ENCODE assay signal across 8 mouse cellular contexts in the genomic region with DNA sequence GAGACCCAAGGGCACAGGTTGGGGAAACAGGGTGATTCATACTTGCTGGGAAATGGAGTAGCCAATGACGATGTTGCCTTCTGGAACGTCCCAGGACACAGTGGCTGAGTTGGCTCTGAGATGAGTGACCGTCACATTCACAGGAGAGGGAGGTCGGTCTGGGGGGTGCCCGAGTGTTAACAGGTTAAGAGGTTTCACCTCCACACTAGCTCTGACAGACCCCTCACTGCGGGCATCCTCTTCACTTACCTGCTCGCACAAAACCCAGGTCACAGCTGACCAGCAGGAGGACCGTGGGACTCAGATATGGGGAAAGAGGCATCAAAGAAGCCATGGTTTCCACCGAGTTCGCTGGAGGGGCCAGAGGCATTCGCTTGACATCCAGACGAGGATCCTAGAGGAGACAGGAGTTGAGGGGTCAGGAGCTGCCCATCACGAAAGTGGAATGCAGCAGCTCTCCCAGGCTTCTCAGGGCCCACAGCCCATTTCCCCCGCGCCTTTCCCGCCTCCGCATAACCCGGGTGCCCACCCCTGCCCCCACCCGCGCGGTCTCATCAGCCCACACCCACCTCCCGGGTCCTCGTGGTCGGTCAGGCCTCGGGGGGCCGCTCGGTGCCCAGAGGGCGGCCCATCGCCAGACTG. TPM values are rescaled to one million over a fixed set of nuclear protein-coding genes. Genes with fewer than 3 reads are reported as not detected.
A peak's percentile ranks its signal among the peaks of the same experiment; 100 is the strongest.
DNase-seq lines count a peak whose midpoint lies in the region; ATAC-seq and TF ChIP-seq lines count a peak whose summit lies in the region.

No protein-coding gene starts in this region.

- no peak; the same call in 1 of the 2 replicates for TF ChIP-seq CTCF in left cerebral cortex, adult 2 months (IDR thresholded peaks at IDR 0.05)

- H3K36me3 ChIP-seq in forebrain, embryonic 14.5 days (ENCODE audit: control insufficient read depth, insufficient read depth, low read length): peaks cover 17% of the 10 kb centered on the region
- peaks cover 2% of the 10 kb centered on the region; the same call in 1 of the 2 replicates for H3K36me3 ChIP-seq in liver, embryonic 13.5 days

- no peaks in the 10 kb centered on the region for H3K27me3 ChIP-seq in forebrain, embryonic 14.5 days (replicated peaks; ENCODE audit: control insufficient read depth, insufficient read depth, low read length)
- peaks cover 54% of the 10 kb centered on the region for H3K27me3 ChIP-seq in liver, embryonic 13.5 days

- intact Hi-C loops in left cerebral cortex, adult 2 months (cut with DNase I): loop anchor here (2.0 kb wide), 1 partner anchor 54 kb away; a partner anchor contains a TSS
- intact Hi-C loops in left cerebral cortex, postnatal 14 days (cut with DNase I): loop anchor here (5.0 kb wide), 1 partner anchor 157 kb away; a partner anchor contains a TSS

- DNase-seq in left cerebral cortex, adult 2 months (ENCODE audit: extremely low spot score in 1 of 2, low spot score in 2 of 2): no peak
- no peak for DNase-seq in left cerebral cortex, postnatal 14 days (ENCODE audit: low spot score in 2 of 2)
- peak; percentile 25 to 43 for DNase-seq in cerebellum, adult 18-20 months
- no peak for DNase-seq in forebrain, embryonic 14.5 days (ENCODE audit: low spot score)
- DNase-seq in liver, embryonic 13.5 days: no peak
- DNase-seq in gastrocnemius, adult 18-20 months (ENCODE audit: low spot score): no peak
- no peak for DNase-seq in yolk sac, embryonic 10.5 days (ENCODE audit: low spot score)
- no peak for DNase-seq in urinary bladder, postnatal 10 days (ENCODE audit: low spot score)

- 4% methylated on average over 27 of the region's 29 CpGs for WGBS in forebrain, embryonic 14.5 days
- 10% methylated on average over 29 of the region's 29 CpGs for WGBS in liver, embryonic 13.5 days (ENCODE audit: insufficient replicate concordance)

- H3K4me2 ChIP-seq in forebrain, embryonic 14.5 days (ENCODE audit: low read length): peak overlapping the region; percentile 72
- H3K4me2 ChIP-seq in liver, embryonic 13.5 days: peak overlapping the region; percentile 78

- H3K9me3 ChIP-seq in forebrain, embryonic 14.5 days (replicated peaks; ENCODE audit: control insufficient read depth, low read length): no peaks in the 10 kb centered on the region
- no peaks in the 10 kb centered on the region for H3K9me3 ChIP-seq in liver, embryonic 13.5 days (replicated peaks)

- H3K27ac ChIP-seq in left cerebral cortex, adult 2 months: peak overlapping the region; percentile 79
- H3K27ac ChIP-seq in forebrain, embryonic 14.5 days (ENCODE audit: low read depth, low read length): peak overlapping the region; percentile 55
- no peak overlapping the region for H3K27ac ChIP-seq in liver, embryonic 13.5 days

- peak; percentile 37 for ATAC-seq in forebrain, embryonic 14.5 days
- ATAC-seq in liver, embryonic 13.5 days (ENCODE audit: low read depth): no peak

- H3K4me1 ChIP-seq in forebrain, embryonic 14.5 days (ENCODE audit: control insufficient read depth, insufficient read depth, low read length): peaks cover 13% of the 10 kb centered on the region
- peaks cover 33% of the 10 kb centered on the region for H3K4me1 ChIP-seq in liver, embryonic 13.5 days (replicated peaks)

- H3K4me3 ChIP-seq in left cerebral cortex, adult 2 months: peak overlapping the region; percentile 83
- peak overlapping the region; percentile 88 for H3K4me3 ChIP-seq in forebrain, embryonic 14.5 days (ENCODE audit: low read depth, low read length)
- H3K4me3 ChIP-seq in liver, embryonic 13.5 days (replicated peaks): peak overlapping the region; percentile 63

- H3K9ac ChIP-seq in forebrain, embryonic 14.5 days (ENCODE audit: low read length): peak overlapping the region; percentile 98
- H3K9ac ChIP-seq in liver, embryonic 13.5 days: peak overlapping the region; percentile 70

RNA-seq across cellular contexts. Expression of a gene that starts 0.8 kb away (rescaled TPM):
- 100 to 1,000 TPM; 147 to 157 TPM for total RNA-seq in left cerebral cortex, adult 2 months (2021)
- 100 to 1,000 TPM; 124 to 147 TPM for total RNA-seq in left cerebral cortex, postnatal 14 days (2021)
- polyA plus RNA-seq in forebrain, embryonic 14.5 days (2014; fragmentation: Nextera tagmentation; extraction: Ambion mirVana): 68.0 and 72.6 TPM in 2 replicates
- 5.8 and 6.7 TPM in 2 replicates for polyA plus RNA-seq in liver, embryonic 13.5 days (2015; fragmentation: Nextera tagmentation; extraction: Ambion mirVana)
- total RNA-seq in gastrocnemius, adult 18-20 months (2021): 1 to 10 TPM; 1.5 to 1.6 TPM

RNA-seq across cellular contexts. Expression of a gene that starts 2.2 kb away (rescaled TPM):
- not detected for total RNA-seq in left cerebral cortex, adult 2 months (2021)
- total RNA-seq in left cerebral cortex, postnatal 14 days (2021): under 1 TPM; 0.11 to 0.30 TPM
- polyA plus RNA-seq in forebrain, embryonic 14.5 days (2014; fragmentation: Nextera tagmentation; extraction: Ambion mirVana): not detected in 2 replicates
- 10.8 and 13.8 TPM in 2 replicates for polyA plus RNA-seq in liver, embryonic 13.5 days (2015; fragmentation: Nextera tagmentation; extraction: Ambion mirVana)
- total RNA-seq in gastrocnemius, adult 18-20 months (2021): not detected

RNA-seq across cellular contexts. Expression of a gene that starts 4.2 kb away (rescaled TPM):
- 100 to 1,000 TPM; 106 to 107 TPM for total RNA-seq in left cerebral cortex, adult 2 months (2021)
- total RNA-seq in left cerebral cortex, postnatal 14 days (2021): 10 to 100 TPM; 82.8 to 93.9 TPM
- polyA plus RNA-seq in forebrain, embryonic 14.5 days (2014; fragmentation: Nextera tagmentation; extraction: Ambion mirVana): 24.0 and 29.7 TPM in 2 replicates
- polyA plus RNA-seq in liver, embryonic 13.5 days (2015; fragmentation: Nextera tagmentation; extraction: Ambion mirVana): 4.4 and 6.7 TPM in 2 replicates
- 10 to 100 TPM; 26.2 to 26.9 TPM for total RNA-seq in gastrocnemius, adult 18-20 months (2021)

RNA-seq across cellular contexts. Expression of a gene that starts 43.6 kb away (rescaled TPM):
- total RNA-seq in left cerebral cortex, adult 2 months (2021): 1 to 10 TPM; 3.2 to 3.6 TPM
- total RNA-seq in left cerebral cortex, postnatal 14 days (2021): 1 to 10 TPM; 1.6 to 2.0 TPM
- 2.0 and 2.8 TPM in 2 replicates for polyA plus RNA-seq in forebrain, embryonic 14.5 days (2014; fragmentation: Nextera tagmentation; extraction: Ambion mirVana)
- 3.4 and 4.4 TPM in 2 replicates for polyA plus RNA-seq in liver, embryonic 13.5 days (2015; fragmentation: Nextera tagmentation; extraction: Ambion mirVana)
- total RNA-seq in gastrocnemius, adult 18-20 months (2021): 1 to 10 TPM; 1.9 to 2.1 TPM

RNA-seq across cellular contexts. Expression of a gene that starts 54.1 kb away (rescaled TPM):
- total RNA-seq in left cerebral cortex, adult 2 months (2021): not detected
- not detected for total RNA-seq in left cerebral cortex, postnatal 14 days (2021)
- polyA plus RNA-seq in forebrain, embryonic 14.5 days (2014; fragmentation: Nextera tagmentation; extraction: Ambion mirVana): 0.47 and 1.2 TPM in 2 replicates
- not detected in 2 replicates for polyA plus RNA-seq in liver, embryonic 13.5 days (2015; fragmentation: Nextera tagmentation; extraction: Ambion mirVana)
- total RNA-seq in gastrocnemius, adult 18-20 months (2021): not detected

Comparison
In these comparisons a context has a peak if more than half of its experiments do, and no peak if none do; other contexts are left out.
1. DNase-seq: peak in cerebellum, adult 18-20 months (2 of 2); none in left cerebral cortex, adult 2 months (0 of 2), left cerebral cortex, postnatal 14 days (0 of 2), forebrain, embryonic 14.5 days (single experiment), liver, embryonic 13.5 days (single experiment), gastrocnemius, adult 18-20 months (single experiment), yolk sac, embryonic 10.5 days (single experiment) and urinary bladder, postnatal 10 days (single experiment).
2. RNA of a gene that starts 0.8 kb away (total RNA-seq): 147 to 157 TPM in left cerebral cortex, adult 2 months and 124 to 147 TPM in left cerebral cortex, postnatal 14 days; 1.5 to 1.6 TPM in gastrocnemius, adult 18-20 months; every median in the first group is over 10 times any median in the second.
3. Peak in every context shown above with its lines, with median percentiles within 50 percentile points of each other: H3K4me3 ChIP-seq.